Mouse (Mus musculus) left cerebral cortex, postnatal 14 days (tissue): ENCODE measurements around the gene Tnfaip6. TPM values are rescaled to one million over a fixed set of nuclear protein-coding genes. Genes with fewer than 3 reads are reported as not detected.
"Not testable (repeated sequence)": the region's sequence is repeated elsewhere in the genome, so short reads cannot be mapped to it uniquely, and the experiment has no call there.

Experiments used
- DNase-seq, 2 experiments: peaks; one replicate each; pipeline ENCODE4 v3.0.0; 2021 to 2022; ENCODE audit warnings: low spot score in 2 of 2, mixed read lengths in 1 of 2
- intact Hi-C: fragments of 180-260 bp; cut with DNase I; formaldehyde crosslinking; loops from one replicate; pipeline ENCODE4 v1.15.1; 2025
- long read RNA-seq, 2 experiments: library from polyadenylated mRNA; stranded (forward); transcript quantifications; one replicate each; pipeline ENCODE4 v2.0.0; 2021
- total RNA-seq, 2 experiments: library from RNA; stranded (reverse); gene quantifications; 2 replicates each; pipeline ENCODE4 v1.2.3; 2021

The Tnfaip6 gene
- 1 to 10 TPM; 1.0 to 1.2 TPM for total RNA-seq
- long read RNA-seq, experiment 1, transcript Tnfaip6-201 (6 exons, 1,710 nt), result major isoform, 5 of 5 reads
- long read RNA-seq, experiment 1, partial matches to known transcripts, result 0 of 5 reads
- long read RNA-seq, experiment 1, other reads (novel, unspliced or antisense), result 0 of 5 reads
- long read RNA-seq, experiment 2, result 0 reads

DNA sequence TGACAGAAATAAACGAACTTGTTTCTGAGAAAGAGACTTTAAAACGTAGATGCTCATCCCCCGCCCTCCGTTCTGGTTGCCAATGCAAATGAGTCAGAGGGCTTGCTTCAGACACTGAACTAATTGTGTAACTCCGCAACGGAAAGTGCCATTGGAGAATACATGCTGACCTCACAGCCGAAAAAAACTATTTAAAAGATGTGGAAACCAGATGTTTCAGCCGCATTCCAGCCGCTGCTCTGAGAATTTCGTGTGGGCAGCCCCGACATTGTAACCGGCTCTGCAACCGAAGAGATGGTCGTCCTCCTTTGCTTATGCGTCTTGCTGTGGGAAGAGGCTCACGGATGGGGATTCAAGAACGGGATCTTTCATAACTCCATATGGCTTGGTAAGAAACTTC, at the start of gene Tnfaip6:
TSS of gene Tnfaip6 (plus strand) at position 128 of the 400 bp plus-strand sequence.
- intact Hi-C loops, result no loop called here

DNA sequence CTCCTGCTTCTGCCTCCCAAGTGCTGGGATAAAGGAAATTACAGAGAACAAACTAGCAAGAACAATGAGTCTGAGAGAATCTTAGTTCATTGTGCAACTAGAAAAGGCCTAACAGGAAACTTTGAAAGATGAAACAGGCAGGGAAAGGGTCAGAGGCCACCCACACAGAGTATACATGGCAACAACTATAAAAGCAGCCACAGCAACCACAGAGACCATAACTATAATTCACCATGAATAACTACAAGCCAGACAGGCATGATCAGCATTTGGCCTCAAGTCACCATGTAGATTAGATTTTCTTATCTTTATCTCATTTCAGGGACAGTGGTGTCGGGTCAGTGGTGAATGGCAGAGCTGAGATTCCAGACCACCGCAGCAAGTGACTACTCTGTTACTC, 48.2 kb upstream of the Tnfaip6 start:
- DNase-seq, result no peak
- intact Hi-C loops, result no loop called here

More for the DNA sequence above, at the start of gene Tnfaip6:
- peak; percentile 32 to 43 for DNase-seq

DNA sequence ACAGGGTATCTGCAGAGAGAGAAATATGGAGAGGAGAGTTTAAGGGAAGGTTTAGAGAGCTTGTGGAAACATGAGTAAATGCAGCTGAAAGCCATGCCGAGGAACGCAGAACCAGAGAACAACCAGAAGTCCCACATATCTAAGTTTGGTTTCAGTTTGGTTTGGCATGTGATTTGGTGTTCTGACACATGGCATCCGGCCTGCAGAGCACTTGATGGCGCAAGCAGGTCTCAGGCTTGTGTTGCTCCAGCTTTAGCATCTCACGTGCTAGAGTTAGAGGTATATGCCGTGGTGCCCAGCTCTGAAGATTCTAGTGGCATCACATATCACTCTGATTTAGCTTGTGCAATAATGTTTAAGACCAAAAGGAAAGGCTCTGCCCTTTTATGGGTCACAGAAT, 46.4 kb upstream of the Tnfaip6 start:
- no peak for DNase-seq
- intact Hi-C loops, result no loop called here

DNA sequence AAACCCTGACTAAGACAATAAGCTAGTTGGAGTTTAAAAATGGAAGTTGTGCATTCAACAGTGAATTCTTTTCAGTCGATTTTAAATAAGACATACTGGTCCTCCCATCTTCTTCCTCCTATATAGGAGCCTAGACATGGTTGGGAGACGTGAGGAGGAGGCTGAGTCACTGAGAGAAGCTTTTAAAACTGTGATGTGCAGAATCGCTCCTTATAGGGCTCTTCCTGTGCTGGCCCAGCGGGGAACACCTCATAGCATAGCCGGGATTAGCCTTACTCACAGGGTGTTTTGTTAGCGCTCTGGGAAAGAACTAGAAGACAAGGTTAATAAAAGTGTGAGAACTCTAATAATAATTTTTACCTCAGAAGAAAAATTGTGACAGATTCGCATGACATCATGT, 37.8 kb upstream of the Tnfaip6 start:
- DNase-seq, result no peak

DNA sequence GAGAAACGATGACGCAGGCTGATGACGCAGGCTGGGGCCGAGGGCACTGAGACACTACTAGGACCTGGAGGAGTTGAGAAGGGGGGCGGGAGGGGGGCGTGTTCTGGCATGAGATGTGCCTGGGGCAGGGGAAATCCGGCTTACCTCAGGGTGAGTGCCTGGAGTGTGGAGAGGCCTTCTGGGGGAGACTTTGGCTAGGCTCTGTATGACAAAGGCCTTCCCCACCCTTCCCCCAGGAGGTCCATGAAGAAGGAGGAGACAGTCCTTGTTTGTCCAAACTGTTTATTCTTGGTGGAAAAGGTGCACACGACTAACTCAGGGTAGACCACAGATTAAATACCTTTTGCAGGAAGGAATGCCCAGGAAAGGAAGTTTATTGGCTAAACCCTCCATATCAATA, 36.3 kb upstream of the Tnfaip6 start:
- intact Hi-C loops, result no loop called here
- DNase-seq, result no peak

More for the DNA sequence above, 37.8 kb upstream of the Tnfaip6 start:
- intact Hi-C loops, result no loop called here

DNA sequence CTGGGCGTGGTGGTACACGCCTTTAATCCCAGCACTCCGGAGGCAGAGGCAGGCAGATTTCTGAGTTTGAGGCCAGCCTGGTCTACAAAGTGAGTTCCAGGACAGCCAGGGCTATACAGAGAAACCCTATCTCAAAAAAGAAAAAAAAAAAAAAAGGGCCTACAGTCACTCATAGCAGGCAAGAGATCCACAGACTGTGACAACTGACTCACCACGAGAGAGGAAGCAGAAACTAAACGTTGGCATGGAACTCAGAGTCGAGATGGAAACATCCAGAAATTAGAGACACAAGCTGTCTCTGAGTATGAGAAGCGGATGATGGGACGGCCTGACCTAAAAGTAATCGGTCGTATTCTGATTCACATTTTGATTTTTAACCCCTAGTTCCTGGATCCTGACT, 35.5 kb upstream of the Tnfaip6 start:
- intact Hi-C loops, DNase-seq: not testable (repeated sequence)

DNA sequence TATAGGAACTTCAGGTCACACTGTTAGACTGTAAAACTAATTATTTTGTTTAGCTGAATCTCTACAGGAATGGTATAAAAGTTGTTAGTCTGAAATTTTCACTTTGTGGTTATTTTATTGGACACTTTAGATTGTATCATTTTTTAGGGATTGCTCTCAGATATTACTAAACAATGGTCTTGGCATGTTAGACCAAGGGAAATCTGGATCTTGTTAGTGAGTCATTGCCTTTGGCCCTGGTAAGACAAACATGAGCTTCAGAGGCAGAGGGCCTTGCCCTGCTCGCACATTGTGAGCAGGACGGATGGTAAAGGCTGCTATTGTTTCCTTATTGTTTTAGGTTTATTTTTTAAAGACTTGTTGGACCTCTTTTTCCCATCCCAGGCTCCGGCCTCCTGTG, 31.4 kb upstream of the Tnfaip6 start:
- intact Hi-C loops, result no loop called here
- no peak for DNase-seq

DNA sequence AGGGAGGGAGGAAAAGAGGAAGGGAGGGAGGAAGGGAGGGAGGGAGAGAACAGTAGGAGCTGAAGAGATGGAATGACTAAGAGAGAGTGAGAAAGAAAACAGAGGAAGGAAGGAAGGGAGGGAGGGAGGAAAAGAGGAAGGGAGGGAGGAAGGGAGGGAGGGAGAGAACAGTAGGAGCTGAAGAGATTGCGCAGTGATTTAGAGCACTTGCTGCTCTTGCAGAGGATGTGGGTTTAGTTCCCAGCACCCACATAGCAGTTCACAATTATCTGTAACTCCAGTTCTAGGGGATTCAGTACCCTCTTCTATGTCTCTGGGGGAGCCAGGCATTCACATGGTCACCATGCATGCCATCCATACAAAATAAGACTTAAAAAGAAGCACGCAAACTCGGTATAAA, 26.0 kb upstream of the Tnfaip6 start:
- intact Hi-C loops, DNase-seq: not testable (repeated sequence)

DNA sequence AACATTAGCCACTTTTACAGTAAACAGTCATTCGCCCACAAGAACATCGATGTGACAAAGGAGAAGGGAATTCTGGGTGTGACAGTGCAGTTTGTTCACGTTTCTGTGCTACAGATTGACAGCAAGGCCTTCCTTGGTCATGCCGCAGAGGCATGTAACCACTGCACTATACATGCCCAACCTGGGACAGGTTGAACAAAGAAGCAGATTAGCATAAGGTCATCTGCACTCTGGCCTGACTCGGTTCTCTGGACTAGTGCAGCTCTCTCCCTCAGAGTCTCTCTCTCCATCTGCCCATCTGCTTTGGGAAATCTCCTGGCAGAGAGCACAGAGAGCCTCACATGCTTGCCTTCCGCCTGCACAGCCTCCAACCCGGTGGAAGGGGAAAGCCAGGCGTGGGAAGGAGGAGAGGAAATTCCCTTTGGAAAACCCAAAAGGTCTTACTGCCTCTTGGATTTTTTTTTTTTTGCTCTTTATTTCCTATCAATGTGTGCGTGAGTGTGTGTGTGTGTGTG, 24.4 kb upstream of the Tnfaip6 start:
- intact Hi-C loops, result no loop called here
- peak in 1 of 2 experiments; percentile 5 for DNase-seq

DNA sequence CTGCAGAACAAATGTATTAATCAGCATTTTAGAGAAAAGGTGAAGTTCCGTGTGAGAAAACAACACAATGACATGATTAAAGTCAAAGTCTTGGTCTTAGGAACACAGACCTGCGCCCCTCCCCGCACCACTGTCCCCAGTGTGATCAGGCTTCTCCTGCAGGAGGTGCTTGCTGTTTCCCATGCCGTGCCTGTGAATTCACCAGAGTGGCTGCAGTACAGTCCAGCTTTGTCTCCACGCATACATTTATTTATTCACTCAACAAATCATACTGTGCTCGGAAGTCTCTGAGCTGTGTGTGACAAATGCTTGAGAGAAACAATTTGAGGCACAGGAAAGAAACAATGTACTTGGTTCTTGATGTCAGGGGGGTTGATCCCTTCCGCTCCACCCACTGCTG, 21.4 kb upstream of the Tnfaip6 start:
- intact Hi-C loops, result no loop called here
- DNase-seq, result no peak

DNA sequence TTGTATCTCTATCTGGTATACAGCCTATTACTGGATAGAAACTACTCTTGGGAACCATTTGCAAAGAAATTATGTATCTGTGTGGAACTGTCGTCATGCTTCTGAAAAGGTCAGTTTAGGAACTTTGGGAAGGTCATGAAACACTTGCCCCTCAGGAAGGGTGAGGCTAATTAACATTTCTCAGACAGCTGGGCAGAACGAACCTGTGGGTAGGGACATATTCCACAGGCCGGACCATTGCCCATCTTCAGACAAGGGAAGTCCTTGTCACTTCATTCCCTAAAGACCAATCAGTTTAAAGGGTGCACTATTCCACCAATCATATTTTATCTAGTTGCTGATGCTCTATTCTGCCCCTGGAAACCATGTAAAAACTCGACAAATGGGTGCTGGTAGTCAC, 10.7 kb upstream of the Tnfaip6 start:
- intact Hi-C loops, result no loop called here
- DNase-seq, result no peak

DNA sequence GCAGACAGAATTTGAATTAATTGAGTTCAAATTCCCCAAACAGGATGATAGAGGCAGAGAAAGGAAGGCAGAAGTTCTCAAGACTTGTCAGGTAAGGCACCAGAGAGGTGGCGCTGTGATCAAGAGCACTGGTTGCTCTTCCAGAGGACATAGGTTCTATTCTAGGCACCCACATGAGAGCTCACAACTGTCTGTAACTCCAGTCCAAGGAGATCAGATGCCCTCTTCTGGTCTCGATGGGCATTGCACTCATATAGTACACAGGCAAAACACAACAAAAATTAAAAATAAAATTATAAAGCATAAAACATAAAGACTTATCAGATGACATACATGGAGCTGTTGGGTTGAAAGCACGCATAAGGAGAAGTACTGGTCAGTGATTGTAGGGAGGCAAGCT, 8.4 kb upstream of the Tnfaip6 start:
- no peak for DNase-seq
- intact Hi-C loops, result no loop called here

DNA sequence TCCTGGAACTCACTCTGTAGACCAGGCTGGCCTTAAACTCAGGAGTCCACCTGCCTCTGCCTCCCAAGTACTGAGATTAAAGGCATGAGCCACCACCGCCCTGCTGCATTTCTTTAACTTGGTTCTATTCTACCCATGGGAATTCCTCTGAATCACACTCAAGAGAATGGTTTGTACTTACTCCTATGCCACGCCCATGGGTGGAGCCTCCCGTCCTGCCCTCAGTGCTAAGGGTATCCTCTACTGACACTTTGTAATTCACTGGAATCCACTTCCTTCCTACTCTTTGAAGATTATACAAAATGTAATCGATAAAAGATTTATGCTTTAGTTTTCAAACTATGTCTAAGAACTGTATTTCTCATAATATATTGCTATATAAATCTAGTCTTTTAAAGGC, 6.3 kb upstream of the Tnfaip6 start:
- intact Hi-C loops, result no loop called here
- no peak for DNase-seq

DNA sequence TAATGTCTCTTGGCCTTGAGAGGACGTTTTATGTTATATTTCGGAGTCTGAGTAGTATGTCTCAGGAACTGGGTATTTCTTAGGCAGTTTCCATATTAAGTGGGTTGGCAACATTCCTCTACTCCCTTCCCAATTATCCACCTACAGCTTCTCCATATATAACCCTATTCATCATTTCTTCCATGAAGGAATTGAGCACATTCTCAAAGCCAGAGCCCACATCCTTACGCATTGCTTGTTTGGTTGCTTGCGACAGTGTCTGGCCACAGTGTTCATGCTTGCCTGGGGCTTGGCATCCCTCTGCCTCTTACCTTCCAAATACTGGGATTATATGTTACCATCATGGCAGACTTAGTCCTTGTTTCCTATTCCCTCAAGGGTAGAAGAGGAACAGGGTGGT, 3.2 kb upstream of the Tnfaip6 start:
- DNase-seq, result peak; percentile 5 to 25
- intact Hi-C loops, result no loop called here

DNA sequence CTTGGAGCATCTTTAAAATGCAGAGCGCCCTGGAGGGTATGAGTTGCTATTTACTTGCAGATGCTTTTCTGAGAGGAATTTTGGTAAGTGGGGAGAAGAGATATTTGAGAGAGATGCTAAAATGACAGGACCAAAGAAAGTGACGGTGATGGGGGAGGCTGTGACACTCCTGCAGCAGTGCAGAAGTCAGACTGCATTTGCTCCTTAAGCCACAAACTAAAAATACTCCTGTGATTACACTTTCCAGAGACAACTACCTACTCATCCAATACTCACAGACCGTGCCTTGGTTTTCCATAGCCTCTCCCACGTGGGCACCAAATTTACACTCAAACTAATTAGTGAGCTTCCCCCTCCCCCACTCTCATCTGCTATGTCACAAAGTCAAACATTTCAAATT, 2.7 kb upstream of the Tnfaip6 start:
- no peak for DNase-seq

DNA sequence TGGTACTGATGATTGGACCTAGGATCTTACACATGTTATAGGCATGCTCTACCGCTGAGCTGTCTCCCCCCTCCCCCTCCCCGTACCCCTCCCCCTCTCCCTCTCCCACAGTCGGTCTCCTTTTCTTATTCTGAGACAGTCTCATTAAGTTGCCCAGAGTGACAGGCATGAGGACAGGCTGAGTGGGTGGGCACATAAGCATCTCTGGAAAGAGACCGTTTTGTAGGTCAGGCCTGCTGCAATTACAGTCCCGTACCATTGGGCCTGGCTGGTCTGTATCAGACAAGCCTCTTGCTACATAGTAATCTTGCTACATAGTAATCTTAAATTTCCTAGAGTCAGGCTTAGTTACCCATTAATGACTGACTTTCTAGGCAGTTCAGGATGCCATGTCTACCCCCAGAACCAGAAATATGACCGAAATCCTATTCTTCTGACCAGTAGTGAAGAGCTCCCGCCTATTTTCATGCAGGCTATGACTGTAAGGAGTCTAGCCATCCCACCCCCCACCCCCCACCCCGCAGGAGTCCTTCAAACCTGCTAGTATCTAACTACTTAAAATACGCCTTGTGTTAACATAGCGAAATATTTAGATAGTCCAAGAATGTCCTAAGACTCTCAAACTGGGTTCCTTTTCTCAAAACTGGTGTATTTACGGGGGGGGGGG, 747 bp upstream of the Tnfaip6 start:
- no peak for DNase-seq
- intact Hi-C loops, result no loop called here

More for the DNA sequence above, 2.7 kb upstream of the Tnfaip6 start:
- intact Hi-C loops, result no loop called here

DNA sequence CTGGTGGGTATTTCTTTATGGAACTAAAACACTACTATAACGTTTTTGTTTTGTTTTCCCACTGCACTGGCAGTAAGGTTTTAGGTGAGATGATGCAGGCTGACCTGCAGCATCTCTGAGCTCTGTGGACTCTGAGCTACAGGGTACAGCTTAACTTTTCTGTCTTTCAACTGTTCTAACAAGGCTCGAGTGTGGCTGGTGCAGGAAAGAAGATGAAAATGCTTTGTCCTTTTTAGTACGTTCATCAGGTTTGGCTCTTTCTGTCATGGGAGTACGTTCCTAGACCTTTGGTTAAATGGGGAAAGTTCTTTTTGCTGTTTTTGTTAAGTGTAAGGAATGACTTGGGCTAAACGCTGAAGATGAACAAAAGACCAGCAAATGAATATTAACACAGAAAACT, 749 bp downstream of the Tnfaip6 start:
- DNase-seq, result no peak
- intact Hi-C loops, result no loop called here

DNA sequence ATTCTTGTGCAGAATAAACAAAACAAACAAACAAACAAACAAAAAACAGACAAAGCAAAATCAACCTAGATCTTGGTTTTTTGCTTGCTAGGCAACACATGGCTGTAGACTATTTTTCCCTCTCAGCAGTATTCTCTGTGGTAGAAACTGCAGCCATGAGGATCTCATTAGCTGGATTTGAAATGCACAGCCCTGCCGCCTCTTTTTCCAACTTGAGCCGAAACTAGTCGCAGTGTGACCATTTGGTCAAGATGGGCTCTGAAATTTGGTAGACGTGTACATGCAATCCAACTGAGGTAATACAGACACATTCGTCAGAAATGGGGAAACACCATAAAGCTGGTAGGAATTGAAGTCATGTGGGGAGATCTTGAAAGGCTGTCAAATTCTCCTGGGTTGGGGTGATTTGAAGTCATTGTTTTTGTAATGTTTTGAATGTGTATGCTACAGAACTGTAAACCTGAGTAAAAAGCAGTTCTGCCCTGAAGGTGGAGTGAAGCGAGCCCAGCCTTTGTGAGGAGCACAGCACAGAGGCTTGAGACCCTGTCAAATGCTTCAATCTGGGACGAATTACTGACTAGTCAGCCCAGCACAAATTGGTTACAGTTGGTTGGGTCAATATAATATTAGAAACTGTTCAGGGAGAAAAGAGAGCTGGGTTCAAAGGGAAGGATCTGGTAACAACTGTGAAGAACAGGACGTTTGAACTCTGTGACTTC, 1.4 kb downstream of the Tnfaip6 start:
- intact Hi-C loops, result no loop called here
- no peak for DNase-seq

DNA sequence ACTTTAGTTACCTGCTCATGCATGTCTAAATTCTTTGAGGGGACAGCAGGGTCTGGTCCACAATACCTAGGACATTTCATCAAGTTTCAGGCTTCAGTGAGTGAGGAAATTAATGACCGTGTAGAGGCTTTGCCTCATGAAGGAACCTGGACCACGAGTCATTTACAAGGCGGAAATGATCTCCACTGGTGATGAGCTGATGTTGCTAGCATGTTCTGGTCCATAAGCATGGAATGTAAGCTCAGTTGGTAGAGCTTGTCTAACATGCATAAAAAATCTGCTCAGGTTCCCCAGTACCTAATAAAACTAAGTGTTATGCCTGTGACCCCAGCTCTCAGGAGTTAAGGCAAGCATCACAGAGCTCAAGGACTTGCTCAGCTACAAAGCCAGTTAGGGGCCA, 4.3 kb downstream of the Tnfaip6 start:
- DNase-seq, result no peak
- intact Hi-C loops, result no loop called here

DNA sequence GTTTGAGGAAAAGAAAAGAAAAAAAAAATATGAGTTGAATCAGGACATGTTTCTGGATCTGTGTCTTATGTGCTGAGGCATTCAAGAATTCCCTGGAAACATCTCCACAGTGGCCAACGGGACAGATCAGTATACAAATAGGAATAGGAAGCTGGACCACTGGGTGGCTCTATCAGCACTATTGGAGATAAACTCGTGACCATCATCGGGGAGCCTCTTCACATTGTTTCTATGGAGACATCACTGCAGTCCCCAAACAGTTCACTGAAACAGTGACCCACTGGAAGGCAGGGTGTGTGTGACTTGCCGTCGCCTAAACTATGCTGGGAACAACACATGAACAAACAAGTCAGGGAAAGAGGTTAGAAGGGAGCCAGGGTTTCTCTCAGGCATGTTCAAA, 4.9 kb downstream of the Tnfaip6 start:
- intact Hi-C loops, result no loop called here
- DNase-seq, result no peak

DNA sequence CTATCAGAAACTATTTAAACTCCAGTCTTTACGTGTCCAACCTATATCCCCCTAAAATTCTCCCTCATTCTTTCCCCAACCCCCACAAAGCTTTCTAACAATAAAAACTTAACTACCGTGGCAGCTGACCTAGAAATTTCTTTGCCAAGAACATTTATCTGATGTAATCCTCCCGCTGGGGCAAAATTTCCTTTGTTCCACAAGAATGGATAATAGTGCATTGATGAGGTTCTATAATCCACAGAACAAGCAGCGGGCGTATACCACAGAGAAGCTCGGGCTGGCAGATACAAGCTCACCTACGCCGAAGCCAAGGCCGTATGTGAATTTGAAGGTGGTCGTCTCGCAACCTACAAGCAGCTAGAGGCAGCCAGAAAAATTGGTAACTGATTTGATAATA, 5.7 kb downstream of the Tnfaip6 start:
- intact Hi-C loops, result no loop called here
- no peak for DNase-seq
